Mouse (Mus musculus) neural tube, embryonic 12.5 days (tissue): ENCODE results near the gene Krt78. TPM values are rescaled to one million over a fixed set of nuclear protein-coding genes. Genes with fewer than 3 reads are reported as not detected.

Experiments
- ATAC-seq: fragments of 200-750 bp; cut with Nextera tagmentation; 2 replicates; pipeline ENCODE4 v1.8.0; 2017; ENCODE audit warnings: low read depth, mild to moderate bottlenecking, moderate TSS enrichment, moderate library complexity; ENCODE audit not compliant: low FRiP score
- H3K27ac ChIP-seq: fragments of 300-500 bp; sonication (generic); 2 replicates; pipeline ENCODE4 v1.5.1; 2016
- H3K27me3 ChIP-seq: fragments of 300-500 bp; sonication (generic); replicated peaks from 2 replicates; pipeline ENCODE4 v1.6.1; 2016; ENCODE audit warnings: mild to moderate bottlenecking
- H3K36me3 ChIP-seq: fragments of 300-500 bp; sonication (generic); 2 replicates; pipeline ENCODE4 v1.6.1; 2016; ENCODE audit warnings: mild to moderate bottlenecking
- H3K4me1 ChIP-seq: fragments of 300-500 bp; sonication (generic); 2 replicates; pipeline ENCODE4 v1.6.1; 2016
- H3K4me2 ChIP-seq: fragments of 300-500 bp; sonication (generic); replicated peaks from 2 replicates; pipeline ENCODE4 v1.6.1; 2016; ENCODE audit warnings: mild to moderate bottlenecking
- H3K4me3 ChIP-seq: fragments of 300-500 bp; sonication (generic); 2 replicates; pipeline ENCODE4 v1.5.1; 2016
- H3K9ac ChIP-seq: fragments of 300-500 bp; sonication (generic); 2 replicates; pipeline ENCODE4 v1.6.1; 2016; ENCODE audit warnings: mild to moderate bottlenecking
- H3K9me3 ChIP-seq: fragments of 300-500 bp; sonication (generic); 2 replicates; pipeline ENCODE4 v1.6.1; 2016; ENCODE audit warnings: mild to moderate bottlenecking
- WGBS: fragments of 180-500 bp; shearing (Covaris S2); methylation state at CpG from one replicate; pipeline ENCODE4 v1.1.7; 2016; 5-methylcytosine and 5-hydroxymethylcytosine counted together
- polyA plus RNA-seq: library from polyadenylated mRNA; unstranded; fragments of >200 nt; fragmentation: Nextera tagmentation; extraction: Ambion mirVana; gene quantifications from 2 replicates; pipeline ENCODE4 v1.2.1, GENCODE M21; 2016

Krt78 gene
- polyA plus RNA-seq, 1 experiment from 2014 or later, result not detected

DNA sequence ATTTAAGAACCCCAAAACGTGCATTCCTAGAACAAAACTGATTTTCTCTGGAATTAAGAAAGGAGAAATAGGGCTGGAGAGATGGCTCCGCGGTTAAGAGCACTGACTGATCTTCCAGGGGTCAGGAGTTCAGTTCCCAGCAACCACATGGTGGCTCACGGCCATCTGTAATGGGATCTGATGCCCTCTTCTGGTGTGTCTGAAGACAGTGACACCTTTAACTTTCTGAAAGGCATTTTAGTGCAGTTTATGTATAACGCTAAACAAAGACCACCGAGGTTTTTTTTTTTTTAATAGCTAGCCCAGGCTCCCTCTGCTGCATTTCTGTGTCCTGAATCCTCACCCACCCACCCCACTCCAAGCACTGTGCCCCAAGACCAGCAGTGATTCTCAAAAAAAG, 30.7 kb upstream of the Krt78 start:
- Histone ChIP-seq H3K36me3 (no peaks in the 10 kb centered on the region), H3K9ac (0 out of 2 replicates have a peak overlapping the region, but pooled peaks have one; percentile 33), H3K27me3 (no peaks in the 10 kb centered on the region), H3K4me1 (peaks cover 6% of the 10 kb centered on the region; the same call in 1 of the 2 replicates), H3K9me3 (no peaks in the 10 kb centered on the region), H3K4me2 (peak overlapping the region; percentile 54), H3K4me3 (no peak overlapping the region), H3K27ac (no peak overlapping the region)
- ATAC-seq, result no peak
- WGBS, result 17% methylated on average over 6 of the region's 6 CpGs

GRCm38 (mm10) chr15:101983949-101984601, 30.0 kb upstream of the Krt78 start:
- Histone ChIP-seq H3K4me3 (peak overlapping the region; percentile 15; the same call in 1 of the 2 replicates), H3K27ac (no peak overlapping the region; the same call in 1 of the 2 replicates), H3K9ac (0 out of 2 replicates have a peak overlapping the region, but pooled peaks have one; percentile 33), H3K36me3 (no peaks in the 10 kb centered on the region), H3K4me2 (peak overlapping the region; percentile 54), H3K27me3 (no peaks in the 10 kb centered on the region), H3K9me3 (no peaks in the 10 kb centered on the region), H3K4me1 (peaks cover 6% of the 10 kb centered on the region; the same call in 1 of the 2 replicates)
- WGBS, result 4% methylated on average over 15 of the region's 15 CpGs
- ATAC-seq, result peak; percentile 96

- Histone ChIP-seq H3K27me3 (no peaks in the 10 kb centered on the region), H3K36me3 (no peaks in the 10 kb centered on the region), H3K27ac (no peak overlapping the region; the same call in 1 of the 2 replicates), H3K4me1 (peaks cover 6% of the 10 kb centered on the region; the same call in 1 of the 2 replicates), H3K4me2 (peak overlapping the region; percentile 54), H3K9me3 (no peaks in the 10 kb centered on the region), H3K4me3 (peak overlapping the region; percentile 15; the same call in 1 of the 2 replicates), H3K9ac (0 out of 2 replicates have a peak overlapping the region, but pooled peaks have one; percentile 13)
- ATAC-seq, result no peak
- 77% methylated on average over 13 of the region's 13 CpGs for WGBS
Measured at GRCm38 (mm10) chr15:101983315-101983948, 29.3 kb upstream of the Krt78 start.

DNA sequence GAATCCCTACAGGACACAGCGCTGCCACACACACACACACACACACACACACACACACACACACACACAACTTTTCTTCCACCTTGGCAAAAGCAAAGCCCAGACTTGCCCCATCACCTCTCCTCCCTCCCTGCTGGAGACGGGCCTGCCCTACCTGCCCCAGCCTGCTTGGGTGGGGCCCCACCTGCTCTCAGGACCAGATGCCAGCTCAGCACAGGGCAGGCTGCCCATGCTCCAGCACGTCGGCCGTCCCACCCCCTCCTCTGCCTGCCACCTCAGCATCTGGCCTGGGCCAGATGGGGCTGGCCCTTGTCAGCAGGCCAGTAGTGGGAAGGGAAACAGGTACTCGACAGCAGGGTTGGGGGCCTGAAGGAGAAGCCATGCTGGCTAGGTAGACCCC, 26.8 kb upstream of the Krt78 start:
- Histone ChIP-seq H3K9ac (no peak overlapping the region), H3K27me3 (0 out of 2 replicates have a peak, but pooled peaks cover under 1% of the 10 kb centered on the region), H3K27ac (no peak overlapping the region), H3K4me1 (peaks cover 26% of the 10 kb centered on the region), H3K36me3 (no peaks in the 10 kb centered on the region), H3K9me3 (no peaks in the 10 kb centered on the region), H3K4me3 (no peak overlapping the region), H3K4me2 (no peak overlapping the region)
- ATAC-seq, result no peak
- WGBS, result 65% methylated on average over 6 of the region's 6 CpGs

GRCm38 (mm10) chr15:101977043-101977726, 23.1 kb upstream of the Krt78 start:
- H3K4me2 ChIP-seq, result peak overlapping the region; percentile 79
- 2% methylated on average over 38 of the region's 39 CpGs for WGBS
- H3K27me3 ChIP-seq, result peaks cover 5% of the 10 kb centered on the region
- H3K4me1 ChIP-seq, result peaks cover 27% of the 10 kb centered on the region
- H3K36me3 ChIP-seq, result no peaks in the 10 kb centered on the region
- no peaks in the 10 kb centered on the region for H3K9me3 ChIP-seq
- peak overlapping the region; percentile 62 for H3K9ac ChIP-seq
- H3K27ac ChIP-seq, result no peak overlapping the region
- peak; percentile 79 for ATAC-seq
- peak overlapping the region; percentile 33 for H3K4me3 ChIP-seq

GRCm38 (mm10) chr15:101976641-101977040, 22.6 kb upstream of the Krt78 start:
- Histone ChIP-seq H3K36me3 (no peaks in the 10 kb centered on the region), H3K9ac (peak overlapping the region; percentile 62; the same call in 1 of the 2 replicates), H3K4me2 (peak overlapping the region; percentile 79), H3K4me1 (peaks cover 27% of the 10 kb centered on the region), H3K27ac (no peak overlapping the region), H3K9me3 (no peaks in the 10 kb centered on the region), H3K4me3 (no peak overlapping the region; the same call in 1 of the 2 replicates), H3K27me3 (peaks cover 5% of the 10 kb centered on the region)
- ATAC-seq, result no peak
- WGBS, result 57% methylated on average over 3 of the region's 3 CpGs

GRCm38 (mm10) chr15:101976023-101976422, 21.9 kb upstream of the Krt78 start:
- H3K9ac ChIP-seq, result no peak overlapping the region
- H3K9me3 ChIP-seq, result no peaks in the 10 kb centered on the region
- peaks cover 5% of the 10 kb centered on the region for H3K27me3 ChIP-seq
- H3K36me3 ChIP-seq, result no peaks in the 10 kb centered on the region
- no peak overlapping the region for H3K27ac ChIP-seq
- no peak overlapping the region for H3K4me3 ChIP-seq
- H3K4me1 ChIP-seq, result peaks cover 27% of the 10 kb centered on the region
- ATAC-seq, result no peak
- WGBS, result 32% methylated on average over 5 of the region's 5 CpGs
- H3K4me2 ChIP-seq, result no peak overlapping the region

DNA sequence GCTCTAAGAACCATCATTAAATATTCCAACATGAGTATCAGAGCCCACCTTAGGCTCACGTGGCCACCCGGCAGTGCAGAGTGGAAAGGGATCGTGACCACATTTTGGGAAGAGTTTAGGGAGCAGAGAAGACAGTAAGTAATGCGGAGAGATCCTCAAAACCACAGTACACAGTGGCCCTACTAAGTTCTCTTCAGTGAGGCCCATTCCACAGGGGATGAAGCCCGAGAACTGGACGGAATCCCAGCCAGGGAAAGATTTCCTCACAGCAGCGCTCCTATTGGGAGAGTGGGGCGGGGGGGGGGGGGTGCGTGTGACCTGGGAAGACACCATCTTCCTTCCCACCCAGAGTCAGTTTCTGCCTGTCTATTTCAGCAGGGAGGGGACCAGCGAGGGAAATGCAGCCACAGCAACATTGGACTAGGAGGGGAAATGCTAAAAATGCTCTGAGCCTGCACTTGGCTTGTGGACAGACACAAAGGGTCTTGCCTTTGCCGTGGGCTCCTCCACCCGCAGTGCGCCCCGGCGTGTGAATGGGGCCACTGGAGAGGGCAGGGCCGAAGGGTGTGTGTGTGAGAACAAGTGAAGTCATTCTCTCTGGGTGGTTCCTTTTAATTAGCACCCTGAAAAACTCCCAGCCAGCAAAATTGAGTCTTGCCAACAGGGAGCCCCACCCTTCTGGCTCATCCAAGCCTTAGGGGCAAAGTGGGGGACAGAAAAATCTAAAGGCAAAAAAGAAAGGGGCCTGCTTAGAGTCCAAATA, 20.2 kb upstream of the Krt78 start:
- WGBS, result 67% methylated on average over 16 of the region's 16 CpGs
- Histone ChIP-seq H3K9me3 (no peaks in the 10 kb centered on the region), H3K4me1 (peaks cover 27% of the 10 kb centered on the region), H3K4me3 (no peak overlapping the region), H3K4me2 (no peak overlapping the region), H3K27me3 (peaks cover 5% of the 10 kb centered on the region), H3K36me3 (no peaks in the 10 kb centered on the region), H3K27ac (no peak overlapping the region), H3K9ac (no peak overlapping the region)
- no peak for ATAC-seq

DNA sequence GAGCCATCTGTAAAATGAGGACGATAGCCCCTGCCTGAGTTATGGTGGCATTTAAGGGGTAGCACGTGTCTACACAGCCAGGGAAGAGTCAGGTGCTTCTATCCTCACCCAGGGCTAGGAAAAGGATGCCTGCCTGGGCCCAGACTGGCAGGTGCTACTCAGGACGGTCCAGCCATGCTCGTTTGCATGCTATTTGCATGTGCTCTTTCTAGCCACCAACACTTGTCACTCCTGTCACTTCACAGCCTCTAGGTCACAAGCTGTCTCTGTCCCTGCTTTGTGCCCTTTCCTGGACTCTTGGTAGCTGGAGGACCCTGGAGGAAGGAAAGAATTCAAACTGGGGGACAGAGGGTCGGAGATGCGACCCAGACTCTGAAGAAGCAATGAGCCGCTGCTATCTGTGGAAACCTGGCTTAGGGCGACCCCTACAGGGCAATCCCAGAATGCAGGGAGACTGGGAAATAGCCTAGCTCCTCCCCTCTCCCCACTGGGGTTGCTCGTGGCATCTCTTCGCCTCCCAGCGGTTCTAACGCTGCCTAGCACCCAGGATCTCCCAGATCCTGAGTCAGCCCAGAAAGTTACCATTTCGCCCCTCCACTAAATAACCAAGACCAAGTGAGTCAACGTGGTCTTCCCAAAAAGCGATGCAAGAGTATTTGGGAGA, 19.5 kb upstream of the Krt78 start:
- Histone ChIP-seq H3K36me3 (no peaks in the 10 kb centered on the region), H3K9ac (no peak overlapping the region), H3K4me2 (peak overlapping the region; percentile 28), H3K4me1 (peaks cover 27% of the 10 kb centered on the region), H3K27me3 (peaks cover 5% of the 10 kb centered on the region), H3K27ac (no peak overlapping the region), H3K4me3 (no peak overlapping the region), H3K9me3 (no peaks in the 10 kb centered on the region)
- peak; percentile 38; the same call in 1 of the 2 replicates for ATAC-seq
- WGBS, result 10% methylated on average over 15 of the region's 15 CpGs

- no peak overlapping the region for H3K27ac ChIP-seq
- peaks cover 2% of the 10 kb centered on the region for H3K27me3 ChIP-seq
- no peak overlapping the region for H3K4me2 ChIP-seq
- H3K9me3 ChIP-seq, result no peaks in the 10 kb centered on the region
- H3K9ac ChIP-seq, result no peak overlapping the region
- WGBS, result 8% methylated on average over 3 of the region's 6 CpGs
- ATAC-seq, result no peak
- no peak overlapping the region for H3K4me3 ChIP-seq
- H3K4me1 ChIP-seq, result 0 out of 2 replicates have a peak, but pooled peaks cover 4% of the 10 kb centered on the region
- H3K36me3 ChIP-seq, result no peaks in the 10 kb centered on the region
Measured at GRCm38 (mm10) chr15:101970536-101970935, 16.4 kb upstream of the Krt78 start.

GRCm38 (mm10) chr15:101966808-101967207, 12.7 kb upstream of the Krt78 start:
- Histone ChIP-seq H3K27ac (no peak overlapping the region), H3K4me1 (no peaks in the 10 kb centered on the region), H3K4me2 (no peak overlapping the region), H3K36me3 (no peaks in the 10 kb centered on the region), H3K27me3 (no peaks in the 10 kb centered on the region), H3K9ac (no peak overlapping the region), H3K4me3 (no peak overlapping the region), H3K9me3 (no peaks in the 10 kb centered on the region)
- no peak for ATAC-seq
- WGBS, result 81% methylated on average over 8 of the region's 8 CpGs
